In the genomic region with DNA sequence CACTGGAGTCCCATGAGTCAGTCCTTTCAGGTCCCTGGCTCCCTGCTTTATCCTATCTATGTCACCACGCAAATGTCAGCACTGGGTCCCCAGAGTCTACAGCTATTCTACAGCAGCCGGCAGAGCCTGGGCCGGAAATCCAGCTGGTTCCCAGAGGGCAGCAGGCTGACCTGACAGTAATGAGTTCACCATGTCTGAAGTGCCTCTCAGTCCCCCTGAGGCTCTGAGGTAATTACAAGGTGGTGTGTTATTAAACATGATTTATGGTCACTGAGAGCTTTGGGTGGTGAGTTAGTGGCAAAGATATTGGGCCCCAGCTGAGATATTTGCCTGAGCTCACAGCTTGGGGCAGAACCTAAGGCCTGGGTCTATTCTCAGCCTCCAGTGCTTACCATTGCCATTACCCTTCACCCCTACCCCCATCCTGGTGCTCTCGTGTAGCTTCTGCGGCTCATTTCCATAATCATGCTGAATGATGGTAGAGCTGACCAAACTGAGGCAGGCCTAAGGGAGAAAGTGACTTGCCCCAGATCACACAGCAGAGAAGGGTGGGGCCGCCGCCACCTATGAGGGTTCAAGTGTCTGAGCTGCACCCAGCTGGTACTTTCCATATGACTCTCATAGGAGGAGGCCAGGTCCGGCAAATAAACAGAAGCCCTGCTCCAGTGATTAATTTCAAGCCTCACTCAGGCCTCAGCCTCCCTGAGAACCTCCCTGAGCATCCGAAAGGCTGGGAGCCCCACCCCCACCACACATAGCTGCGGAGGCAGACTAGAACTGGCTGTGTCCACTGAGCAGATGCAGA, we compare ENCODE assay signal across 10 mouse cellular contexts.
A peak's percentile ranks its signal among the peaks of the same experiment; 100 is the strongest.
DNase-seq lines count a peak whose midpoint lies in the region; ATAC-seq and TF ChIP-seq lines count a peak whose summit lies in the region.
"Had no signal": no experiment of that assay in that cellular context is flagged by ENCODE, and none has a peak within 500 bp of the region (broad histone marks: within the 10 kb centered on the region; RNA-seq: fewer than 3 reads in every experiment).

No protein-coding gene starts in this region.

- H3K4me1 ChIP-seq in lung, adult 2 months (ENCODE audit: control insufficient read depth, insufficient read depth, low read length): no peaks in the 10 kb centered on the region
- no peaks in the 10 kb centered on the region for H3K4me1 ChIP-seq in embryonic facial prominence, embryonic 14.5 days (ENCODE audit: control insufficient read depth, insufficient read depth, low read length)
- peaks cover 31% of the 10 kb centered on the region for H3K4me1 ChIP-seq in limb, embryonic 12.5 days (replicated peaks)
- no peaks in the 10 kb centered on the region for H3K4me1 ChIP-seq in stomach, postnatal 0 days (replicated peaks; ENCODE audit: control insufficient read depth, insufficient read depth)
- no peaks in the 10 kb centered on the region for H3K4me1 ChIP-seq in thymus, adult 2 months (replicated peaks; ENCODE audit: control insufficient read depth, insufficient read depth, low read length)

- no peak for TF ChIP-seq CTCF in lung, adult 2 months (IDR thresholded peaks at IDR 0.05; ENCODE audit: insufficient read depth, low read length)
- TF ChIP-seq CTCF in stomach, postnatal 0 days (IDR thresholded peaks at IDR 0.05; ENCODE audit: low read depth): no peak
- TF ChIP-seq CTCF in thymus, adult 2 months (IDR thresholded peaks at IDR 0.05; ENCODE audit: borderline replicate concordance, control insufficient read depth, extremely low read depth, insufficient read depth, low read length, poor library complexity): no peak

- H3K27ac ChIP-seq in embryonic facial prominence, embryonic 14.5 days (replicated peaks; ENCODE audit: low read depth, low read length): no peak overlapping the region
- H3K27ac ChIP-seq in limb, embryonic 12.5 days: peak overlapping the region; percentile 45; the same call in 1 of the 2 replicates
- no peak overlapping the region for H3K27ac ChIP-seq in stomach, postnatal 0 days (replicated peaks)
- H3K27ac ChIP-seq in thymus, adult 2 months (ENCODE audit: control insufficient read depth, insufficient read depth, low read length): no peak overlapping the region
- H3K27ac ChIP-seq: embryonic facial prominence, embryonic 12.5 days had no signal

- no peak for TF ChIP-seq POLR2A in lung, adult 2 months (IDR thresholded peaks at IDR 0.05; ENCODE audit: borderline replicate concordance, extremely low read depth, low read depth, low read length)
- no peak for TF ChIP-seq POLR2A in thymus, adult 2 months (IDR thresholded peaks at IDR 0.05; ENCODE audit: control insufficient read depth, extremely low read depth, insufficient read depth, low read length, poor library complexity)

- peak; percentile 60; the same call in 1 of the 2 replicates for ATAC-seq in embryonic facial prominence, embryonic 14.5 days (ENCODE audit: low read depth)
- peak; percentile 85 for ATAC-seq in limb, embryonic 12.5 days (ENCODE audit: insufficient number of reproducible peaks, insufficient read depth, low FRiP score, low TSS enrichment, low read depth)
- peak; percentile 23; the same call in 1 of the 2 replicates for ATAC-seq in stomach, postnatal 0 days (ENCODE audit: low FRiP score, low TSS enrichment)
- ATAC-seq: inflammation-experienced regulatory T-cells, adult 6 months; liver, postnatal 0 days had no signal

- no peak overlapping the region for H3K4me2 ChIP-seq in embryonic facial prominence, embryonic 14.5 days (ENCODE audit: low read depth, low read length)
- H3K4me2 ChIP-seq in limb, embryonic 12.5 days: no peak overlapping the region
- H3K4me2 ChIP-seq in stomach, postnatal 0 days (replicated peaks; ENCODE audit: low read depth): no peak overlapping the region
- H3K4me2 ChIP-seq: embryonic facial prominence, embryonic 12.5 days had no signal

- DNase-seq in lung, postnatal 25 days (ENCODE audit: low spot score): peak; percentile 2
- DNase-seq in lung, adult 2 months: no peak
- DNase-seq in embryonic facial prominence, embryonic 14.5 days (ENCODE audit: low spot score): peak; percentile 24
- no peak for DNase-seq in stomach, postnatal 0 days (ENCODE audit: low spot score)
- no peak for DNase-seq in layer of hippocampus, postnatal 10 days (ENCODE audit: low spot score in 2 of 2)
- no peak for DNase-seq in thymus, adult 2 months
- DNase-seq: liver, postnatal 0 days had no signal

- TF ChIP-seq EP300 in stomach, postnatal 0 days (optimal IDR thresholded peaks at IDR 0.05): no peak

- H3K4me3 ChIP-seq in lung, adult 2 months (replicated peaks; ENCODE audit: extremely low read depth, low read depth, low read length): no peak overlapping the region
- no peak overlapping the region for H3K4me3 ChIP-seq in embryonic facial prominence, embryonic 14.5 days (ENCODE audit: low read depth, low read length)
- no peak overlapping the region for H3K4me3 ChIP-seq in limb, embryonic 12.5 days (replicated peaks)
- H3K4me3 ChIP-seq in stomach, postnatal 0 days (ENCODE audit: low read depth, low read length): no peak overlapping the region
- no peak overlapping the region for H3K4me3 ChIP-seq in thymus, adult 2 months (ENCODE audit: control insufficient read depth, insufficient read depth, low read length)
- H3K4me3 ChIP-seq: embryonic facial prominence, embryonic 12.5 days had no signal

- WGBS in lung, adult 2 months: 55% methylated on average over 10 of the region's 10 CpGs
- WGBS in embryonic facial prominence, embryonic 14.5 days: 43% methylated on average over 10 of the region's 10 CpGs
- 9% methylated on average over 10 of the region's 10 CpGs for WGBS in limb, embryonic 12.5 days
- 44% methylated on average over 10 of the region's 10 CpGs for WGBS in stomach, postnatal 0 days
- 85% methylated on average over 10 of the region's 10 CpGs for WGBS in thymus, adult 2 months

- H3K27me3 ChIP-seq in embryonic facial prominence, embryonic 14.5 days (replicated peaks; ENCODE audit: control insufficient read depth, insufficient read depth, low read length): no peaks in the 10 kb centered on the region
- peaks cover 23% of the 10 kb centered on the region; the same call in 1 of the 2 replicates for H3K27me3 ChIP-seq in limb, embryonic 12.5 days
- H3K27me3 ChIP-seq in stomach, postnatal 0 days (ENCODE audit: control insufficient read depth, insufficient read depth, low read length): no peaks in the 10 kb centered on the region
- no peaks in the 10 kb centered on the region for H3K27me3 ChIP-seq in thymus, adult 2 months (ENCODE audit: control insufficient read depth, insufficient read depth, low read length)
- H3K27me3 ChIP-seq: embryonic facial prominence, embryonic 12.5 days had no signal

- H3K9ac ChIP-seq in embryonic facial prominence, embryonic 14.5 days (ENCODE audit: low read depth, low read length): no peak overlapping the region
- no peak overlapping the region for H3K9ac ChIP-seq in limb, embryonic 12.5 days (replicated peaks)
- H3K9ac ChIP-seq in stomach, postnatal 0 days (ENCODE audit: low read length): no peak overlapping the region
- H3K9ac ChIP-seq: embryonic facial prominence, embryonic 12.5 days; liver, postnatal 0 days had no signal

- H3K9me3 ChIP-seq in embryonic facial prominence, embryonic 14.5 days (ENCODE audit: control insufficient read depth, low read length): no peaks in the 10 kb centered on the region
- no peaks in the 10 kb centered on the region for H3K9me3 ChIP-seq in limb, embryonic 12.5 days
- no peaks in the 10 kb centered on the region for H3K9me3 ChIP-seq in stomach, postnatal 0 days (ENCODE audit: control insufficient read depth, low read length)
- H3K9me3 ChIP-seq: embryonic facial prominence, embryonic 12.5 days had no signal

- no peaks in the 10 kb centered on the region for H3K36me3 ChIP-seq in embryonic facial prominence, embryonic 14.5 days (ENCODE audit: control insufficient read depth, insufficient read depth, low read length)
- no peaks in the 10 kb centered on the region for H3K36me3 ChIP-seq in limb, embryonic 12.5 days
- H3K36me3 ChIP-seq in stomach, postnatal 0 days (ENCODE audit: control insufficient read depth, insufficient read depth, low read length): no peaks in the 10 kb centered on the region
- H3K36me3 ChIP-seq in thymus, adult 2 months (ENCODE audit: control insufficient read depth, insufficient read depth, low read length): no peaks in the 10 kb centered on the region
- H3K36me3 ChIP-seq: embryonic facial prominence, embryonic 12.5 days had no signal

Comparison
In these comparisons a context has a peak if more than half of its experiments do, and no peak if none do; other contexts are left out.
1. DNase-seq: peak in lung, postnatal 25 days (single experiment) and embryonic facial prominence, embryonic 14.5 days (single experiment); none in lung, adult 2 months (single experiment), stomach, postnatal 0 days (single experiment), layer of hippocampus, postnatal 10 days (0 of 2) and thymus, adult 2 months (single experiment).
2. ATAC-seq: peak in every context shown above with its lines; median percentile 85 in limb, embryonic 12.5 days; 60 in embryonic facial prominence, embryonic 14.5 days; 23 in stomach, postnatal 0 days.